Mouse (Mus musculus) 416B (cell line): Measurements from ENCODE around the gene Twnk.

Experiments
- DNase-seq: peaks from one replicate; pipeline ENCODE4 v3.0.0; 2011; ENCODE audit warnings: low read depth

Gene Twnk

GRCm38 (mm10) chr19:45005444-45005843, at the start of gene Twnk:
Twnk (plus strand) TSS chr19:45005663.
- DNase-seq = peak; percentile 87

GRCm38 (mm10) chr19:44959633-44960032, 45.8 kb upstream of the Twnk start:
- no peak for DNase-seq

- no peak for DNase-seq
These were observed 39.5 kb upstream of the Twnk start for GRCm38 (mm10) chr19:44965978-44966377.

- no peak for DNase-seq
These were observed 37.1 kb upstream of the Twnk start for GRCm38 (mm10) chr19:44968329-44968728.

- DNase-seq = no peak
These were observed 28.8 kb upstream of the Twnk start for GRCm38 (mm10) chr19:44976636-44977035.

- peak; percentile 26 for DNase-seq
These were observed 28.3 kb upstream of the Twnk start for GRCm38 (mm10) chr19:44977148-44977547.

- no peak for DNase-seq
These were observed 24.7 kb upstream of the Twnk start for GRCm38 (mm10) chr19:44980787-44981186.

GRCm38 (mm10) chr19:44982477-44983115, 22.9 kb upstream of the Twnk start:
- no peak for DNase-seq

GRCm38 (mm10) chr19:44983366-44983765, 22.1 kb upstream of the Twnk start:
- DNase-seq = no peak

GRCm38 (mm10) chr19:44984420-44984819, 21.0 kb upstream of the Twnk start:
- no peak for DNase-seq

GRCm38 (mm10) chr19:44985159-44985988, 20.1 kb upstream of the Twnk start:
- no peak for DNase-seq

GRCm38 (mm10) chr19:44987004-44987403, 18.5 kb upstream of the Twnk start:
- DNase-seq = no peak

GRCm38 (mm10) chr19:44987851-44988250, 17.6 kb upstream of the Twnk start:
- DNase-seq = no peak

GRCm38 (mm10) chr19:44988321-44988720, 17.1 kb upstream of the Twnk start:
- DNase-seq = no peak

- no peak for DNase-seq
These were observed 16.5 kb upstream of the Twnk start, which contains the start of gene Sema4g for GRCm38 (mm10) chr19:44988831-44989566. Sema4g (plus strand) TSS chr19:44989101.

GRCm38 (mm10) chr19:44989567-44990495, 15.6 kb upstream of the Twnk start:
- no peak for DNase-seq

GRCm38 (mm10) chr19:44991031-44991430, 14.4 kb upstream of the Twnk start:
- no peak for DNase-seq

GRCm38 (mm10) chr19:44992246-44992645, 13.2 kb upstream of the Twnk start:
- DNase-seq = no peak

GRCm38 (mm10) chr19:44992712-44993111, 12.8 kb upstream of the Twnk start:
- DNase-seq = no peak

GRCm38 (mm10) chr19:44997786-44998185, 7.7 kb upstream of the Twnk start:
- DNase-seq = no peak

- no peak for DNase-seq
These were observed 5.8 kb upstream of the Twnk start for GRCm38 (mm10) chr19:44999647-45000046.

- no peak for DNase-seq
These were observed 3.2 kb upstream of the Twnk start for GRCm38 (mm10) chr19:45002301-45002700.
